Mouse (Mus musculus) neural tube, embryonic 11.5 days (tissue): Measurements from ENCODE around the gene Ifit3. TPM values are rescaled to one million over a fixed set of nuclear protein-coding genes. Genes with fewer than 3 reads are reported as not detected.
"Not testable (repeated sequence)": the region's sequence is repeated elsewhere in the genome, so short reads cannot be mapped to it uniquely, and the experiment has no call there.

ENCODE experiments used
- ATAC-seq: fragments of 200-750 bp; cut with Nextera tagmentation; 2 replicates; pipeline ENCODE4 v1.8.0; 2017; ENCODE audit warnings: moderate number of reproducible peaks, mild to moderate bottlenecking, moderate TSS enrichment, moderate library complexity; ENCODE audit not compliant: insufficient read depth, low FRiP score, low TSS enrichment
- DNase-seq: peaks from one replicate; pipeline ENCODE4 v3.0.0-alpha.2; 2015; ENCODE audit warnings: low spot score
- H3K27ac ChIP-seq: fragments of 300-500 bp; sonication (generic); 2 replicates; pipeline ENCODE4 v1.5.1; 2014; ENCODE audit warnings: low read depth, mild to moderate bottlenecking, low read length
- H3K27me3 ChIP-seq: fragments of 300-500 bp; sonication (generic); 2 replicates; pipeline ENCODE4 v1.6.1; 2014; ENCODE audit warnings: mild to moderate bottlenecking, low read length, mixed read lengths; ENCODE audit not compliant: control insufficient read depth, insufficient read depth
- H3K36me3 ChIP-seq: fragments of 300-500 bp; sonication (generic); 2 replicates; pipeline ENCODE4 v1.6.1; 2014; ENCODE audit warnings: mild to moderate bottlenecking, low read length, moderate library complexity, mixed read lengths; ENCODE audit not compliant: control insufficient read depth, insufficient read depth
- H3K4me1 ChIP-seq: fragments of 300-500 bp; sonication (generic); 2 replicates; pipeline ENCODE4 v1.6.1; 2014; ENCODE audit warnings: low read length, mixed read lengths; ENCODE audit not compliant: control insufficient read depth, insufficient read depth
- H3K4me2 ChIP-seq: fragments of 300-500 bp; sonication (generic); 2 replicates; pipeline ENCODE4 v1.6.1; 2014; ENCODE audit warnings: low read depth, mild to moderate bottlenecking, moderate library complexity
- H3K4me3 ChIP-seq: fragments of 300-500 bp; sonication (generic); 2 replicates; pipeline ENCODE4 v1.5.1; 2014; ENCODE audit warnings: low read depth, low read length
- H3K9ac ChIP-seq: fragments of 300-500 bp; sonication (generic); 2 replicates; pipeline ENCODE4 v1.6.1; 2014; ENCODE audit warnings: mild to moderate bottlenecking, low read length
- H3K9me3 ChIP-seq: fragments of 300-500 bp; sonication (generic); 2 replicates; pipeline ENCODE4 v1.6.1; 2016; ENCODE audit warnings: low read length; ENCODE audit not compliant: control insufficient read depth
- WGBS: fragments of 180-500 bp; shearing (Covaris S2); extraction: QIAGEN DNeasy Blood & Tissue Kit; methylation state at CpG from one replicate; pipeline ENCODE4 v1.1.7; 2014; 5-methylcytosine and 5-hydroxymethylcytosine counted together
- polyA plus RNA-seq: library from polyadenylated mRNA; unstranded; fragments of >200 nt; fragmentation: Nextera tagmentation; extraction: Ambion mirVana; gene quantifications from 2 replicates; pipeline ENCODE4 v1.2.1, GENCODE M21; 2014

Ifit3 gene
- polyA plus RNA-seq, 1 experiment from 2014 or later: 0.34 TPM

GRCm38 (mm10) chr19:34582696-34583095 is 635 bp upstream of the Ifit3 start:
- H3K4me1 ChIP-seq, H3K36me3 ChIP-seq, H3K9me3 ChIP-seq, H3K27ac ChIP-seq, H3K27me3 ChIP-seq, ATAC-seq, H3K9ac ChIP-seq, H3K4me2 ChIP-seq, H3K4me3 ChIP-seq, DNase-seq: not testable (repeated sequence)
- WGBS: 92% methylated on average over 2 of the region's 2 CpGs

DNA sequence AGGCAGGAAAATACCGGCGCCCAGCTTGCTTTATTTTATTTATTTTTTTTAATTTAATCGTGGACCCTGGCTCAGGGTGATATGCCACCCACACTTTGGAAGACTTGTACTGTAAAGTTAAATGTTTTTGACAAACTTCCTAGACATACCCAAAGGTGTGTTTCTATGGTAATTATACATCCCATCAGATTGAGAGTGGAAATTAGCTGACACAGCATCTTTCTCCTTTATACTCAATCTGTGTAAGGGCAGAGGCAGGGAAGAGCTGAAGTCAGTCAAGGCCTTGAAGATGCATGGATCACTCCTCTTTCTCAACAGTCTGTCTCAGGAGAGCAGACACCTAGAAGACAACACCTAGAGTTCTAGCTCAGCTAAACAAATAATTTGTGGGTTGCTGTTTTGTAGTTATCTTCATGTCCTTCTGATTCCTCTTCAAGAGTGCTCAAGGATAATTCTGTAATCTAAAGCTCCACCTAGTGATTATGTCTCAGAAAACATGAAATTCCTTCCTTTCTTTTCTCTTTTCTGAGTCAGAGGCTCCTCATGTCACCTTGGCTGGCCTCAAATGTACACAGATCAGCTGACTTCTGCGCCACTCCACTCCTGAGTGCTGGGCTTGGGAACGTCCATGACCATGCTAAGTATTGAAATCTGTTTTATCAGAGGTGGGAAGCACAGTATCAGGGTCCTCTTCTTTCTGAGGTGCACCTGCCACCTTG is 2.6 kb downstream of the Ifit3 start:
- not testable (repeated sequence) for H3K27me3 ChIP-seq, H3K4me1 ChIP-seq, H3K4me3 ChIP-seq, H3K27ac ChIP-seq, H3K4me2 ChIP-seq, H3K9ac ChIP-seq, H3K36me3 ChIP-seq, DNase-seq, ATAC-seq, H3K9me3 ChIP-seq
- whole genome bisulfite sequencing: 80% methylated on average over 5 of the region's 5 CpGs

GRCm38 (mm10) chr19:34587898-34588692 is 4.8 kb downstream of the Ifit3 start:
- ATAC-seq, H3K4me2 ChIP-seq, H3K27me3 ChIP-seq, H3K27ac ChIP-seq, H3K9ac ChIP-seq, H3K36me3 ChIP-seq, H3K4me1 ChIP-seq, H3K9me3 ChIP-seq, H3K4me3 ChIP-seq, DNase-seq: not testable (repeated sequence)
- WGBS: 90% methylated on average over 6 of the region's 12 CpGs

- Histone ChIP-seq H3K4me3 (no peak overlapping the region), H3K4me2 (no peak overlapping the region), H3K27ac (no peak overlapping the region), H3K4me1 (no peaks in the 10 kb centered on the region), H3K9me3 (no peaks in the 10 kb centered on the region), H3K36me3 (no peaks in the 10 kb centered on the region), H3K9ac (no peak overlapping the region), H3K27me3 (no peaks in the 10 kb centered on the region)
- no peak for DNase-seq
- ATAC-seq: no peak
Measured at GRCm38 (mm10) chr19:34588959-34589358, 5.6 kb downstream of the Ifit3 start.

GRCm38 (mm10) chr19:34593456-34593855 is 10.1 kb downstream of the Ifit3 start:
- no peak for DNase-seq
- Histone ChIP-seq H3K27me3 (no peaks in the 10 kb centered on the region), H3K9ac (no peak overlapping the region), H3K4me1 (no peaks in the 10 kb centered on the region), H3K36me3 (no peaks in the 10 kb centered on the region), H3K4me3 (no peak overlapping the region), H3K4me2 (no peak overlapping the region), H3K27ac (no peak overlapping the region), H3K9me3 (no peaks in the 10 kb centered on the region)
- 86% methylated on average over 2 of the region's 2 CpGs for WGBS
- no peak for ATAC-seq

GRCm38 (mm10) chr19:34594523-34594922 is 11.2 kb downstream of the Ifit3 start:
- not testable (repeated sequence) for ATAC-seq, H3K4me2 ChIP-seq, H3K9me3 ChIP-seq, H3K36me3 ChIP-seq, H3K27ac ChIP-seq, H3K4me3 ChIP-seq, H3K4me1 ChIP-seq, H3K27me3 ChIP-seq, H3K9ac ChIP-seq, DNase-seq
- 85% methylated on average over 3 of the region's 3 CpGs for WGBS

- no peak for DNase-seq
- no peak overlapping the region for H3K9ac ChIP-seq
- H3K27me3 ChIP-seq: no peaks in the 10 kb centered on the region
- ATAC-seq: no peak
- no peaks in the 10 kb centered on the region for H3K4me1 ChIP-seq
- no peak overlapping the region for H3K4me2 ChIP-seq
- H3K9me3 ChIP-seq: no peaks in the 10 kb centered on the region
- no peak overlapping the region for H3K27ac ChIP-seq
- H3K4me3 ChIP-seq: no peak overlapping the region
- H3K36me3 ChIP-seq: no peaks in the 10 kb centered on the region
Measured at GRCm38 (mm10) chr19:34596811-34597210, 13.5 kb downstream of the Ifit3 start.

GRCm38 (mm10) chr19:34598341-34598740 is 15.0 kb downstream of the Ifit3 start:
- DNase-seq (no peak), ATAC-seq (no peak)
- Histone ChIP-seq H3K36me3 (no peaks in the 10 kb centered on the region), H3K27me3 (no peaks in the 10 kb centered on the region), H3K27ac (no peak overlapping the region), H3K9me3 (no peaks in the 10 kb centered on the region), H3K4me3 (no peak overlapping the region), H3K4me2 (no peak overlapping the region), H3K9ac (no peak overlapping the region), H3K4me1 (no peaks in the 10 kb centered on the region)
- WGBS: 88% methylated on average over 2 of the region's 2 CpGs

DNA sequence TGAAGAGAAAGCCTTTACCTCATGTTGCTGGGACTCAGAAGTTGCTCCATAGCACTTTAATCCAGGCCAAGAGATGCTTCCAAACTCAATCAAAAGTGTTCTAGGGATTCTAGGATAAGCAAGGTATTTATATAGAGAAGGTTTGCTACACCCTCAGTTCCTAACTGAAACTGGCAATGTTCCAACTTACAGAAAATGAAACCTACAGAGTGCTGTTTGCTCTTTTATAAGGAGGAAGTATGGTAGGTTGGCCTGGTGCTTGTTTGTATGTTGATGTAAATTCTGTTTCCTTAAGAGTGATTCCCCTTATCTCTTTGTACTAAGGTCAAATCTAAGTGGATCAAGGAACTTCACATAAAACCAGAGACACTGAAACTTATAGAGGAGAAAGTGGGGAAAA is 15.9 kb downstream of the Ifit3 start:
- H3K4me3 ChIP-seq, H3K4me1 ChIP-seq, H3K27me3 ChIP-seq, H3K27ac ChIP-seq, H3K9me3 ChIP-seq, ATAC-seq, H3K9ac ChIP-seq, H3K4me2 ChIP-seq, H3K36me3 ChIP-seq, DNase-seq: not testable (repeated sequence)
